Mouse (Mus musculus) G1E (cell line): ENCODE data around the gene Hgd.

Experiments used
- CTCF ChIP-seq: IDR thresholded peaks from 2 replicates; pipeline ENCODE4 v1.5.1; 2012; ENCODE audit warnings: low read depth, low read length, inconsistent platforms, mixed read lengths
- GATA1 ChIP-seq: IDR thresholded peaks from 2 replicates; pipeline ENCODE4 v1.6.1; 2012; ENCODE audit warnings: borderline replicate concordance, low read length, inconsistent platforms, mixed read lengths
- POLR2AphosphoS5 ChIP-seq: IDR thresholded peaks from 2 replicates; pipeline ENCODE4 v1.6.1; 2012; ENCODE audit warnings: low read depth, low read length, inconsistent platforms; ENCODE audit not compliant: insufficient replicate concordance
- TAL1 ChIP-seq: conservative IDR thresholded peaks from 2 replicates; pipeline ENCODE4 v1.6.1; 2012; ENCODE audit warnings: low read depth, low read length, inconsistent platforms, mixed read lengths

- no peak for TF ChIP-seq CTCF
- TF ChIP-seq GATA1, result no peak
- no peak for TF ChIP-seq POLR2AphosphoS5
- TF ChIP-seq TAL1, result no peak
Measured at GRCm38 (mm10) chr16:37649068-37649467, 69.1 kb downstream of the Hgd start.
